Mouse (Mus musculus): ENCODE data around the gene Exoc2.

DNA sequence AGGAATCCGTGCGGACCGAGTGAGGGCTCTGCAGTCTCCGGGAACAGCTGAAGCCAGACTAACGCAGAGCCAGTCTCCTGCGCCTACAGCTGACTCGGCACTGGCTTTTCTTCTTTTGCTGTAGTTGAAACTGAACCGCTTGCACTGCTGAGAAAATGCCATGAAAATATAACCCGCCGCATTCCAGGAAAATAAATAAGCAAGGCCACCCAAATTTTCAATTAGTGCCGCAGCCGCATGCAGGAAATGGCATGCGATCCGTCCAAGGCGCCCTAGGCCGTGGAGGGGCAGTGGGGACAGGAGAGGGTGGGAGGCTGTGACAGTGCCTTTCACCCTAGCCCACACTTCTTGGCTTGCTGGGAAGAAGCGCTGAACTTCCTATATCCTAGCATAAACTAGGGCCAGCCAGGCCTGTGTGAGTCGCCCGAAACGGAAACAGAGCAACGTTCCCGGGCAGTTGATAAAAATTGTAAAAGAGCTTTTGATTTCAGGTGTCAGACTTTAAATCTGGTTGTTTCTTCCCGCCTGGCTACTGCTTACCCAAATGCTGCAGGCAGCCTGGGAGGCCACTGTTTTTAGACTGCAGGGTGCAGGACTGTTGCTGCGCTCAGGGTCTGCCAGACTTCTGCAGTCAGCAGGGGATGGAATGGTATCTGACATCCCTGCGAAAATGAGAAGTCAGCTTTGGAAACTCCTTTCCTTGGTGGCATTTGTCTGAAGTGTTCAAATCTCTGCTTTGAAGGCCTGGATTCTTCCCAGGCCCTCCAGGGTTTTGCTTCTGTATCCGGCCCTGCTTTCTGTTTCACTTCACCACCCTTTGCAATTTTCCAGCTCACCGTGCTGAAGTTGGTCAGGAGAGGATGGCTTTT, 11.9 kb upstream of the Exoc2 start:
- TF ChIP-seq CTCF (IDR thresholded peaks at IDR 0.05; ENCODE audit: low read depth) = no peak
- no peak for TF ChIP-seq EP300 (optimal IDR thresholded peaks at IDR 0.05)
